Mouse (Mus musculus) heart, postnatal 0 days (tissue): ENCODE data around the gene Pde3a. TPM values are rescaled to one million over a fixed set of nuclear protein-coding genes. Genes with fewer than 3 reads are reported as not detected.
A peak's percentile ranks its signal among the peaks of the same experiment; 100 is the strongest.

Experiments
- ATAC-seq: fragments of 200-750 bp; cut with Nextera tagmentation; 2 replicates; pipeline ENCODE4 v1.8.0; 2017; ENCODE audit warnings: low read depth, moderate number of reproducible peaks, moderate library complexity; ENCODE audit not compliant: insufficient read depth
- DNase-seq: peaks from one replicate; pipeline ENCODE4 v3.0.0-alpha.2; 2016; ENCODE audit warnings: low spot score
- H3K27ac ChIP-seq: fragments of 300-500 bp; sonication (generic); 2 replicates; pipeline ENCODE4 v1.5.1; 2014; ENCODE audit warnings: low read depth, mild to moderate bottlenecking
- H3K27me3 ChIP-seq: fragments of 300-500 bp; sonication (generic); 2 replicates; pipeline ENCODE4 v1.6.1; 2014; ENCODE audit warnings: low read length, mixed read lengths; ENCODE audit not compliant: control insufficient read depth, insufficient read depth
- H3K36me3 ChIP-seq: fragments of 300-500 bp; sonication (generic); replicated peaks from 2 replicates; pipeline ENCODE4 v1.6.1; 2014; ENCODE audit warnings: low read length, mixed read lengths; ENCODE audit not compliant: control insufficient read depth, insufficient read depth
- H3K4me1 ChIP-seq: fragments of 300-500 bp; sonication (generic); 2 replicates; pipeline ENCODE4 v1.6.1; 2014; ENCODE audit warnings: antibody characterized with exemption; ENCODE audit not compliant: control insufficient read depth, insufficient read depth
- H3K4me2 ChIP-seq: fragments of 300-500 bp; sonication (generic); 2 replicates; pipeline ENCODE4 v1.6.1; 2014; ENCODE audit warnings: low read depth, mild to moderate bottlenecking, low read length, moderate library complexity
- H3K4me3 ChIP-seq: fragments of 300-500 bp; sonication (generic); 2 replicates; pipeline ENCODE4 v1.5.1; 2014; ENCODE audit warnings: low read depth, low read length
- H3K9ac ChIP-seq: fragments of 300-500 bp; sonication (generic); replicated peaks from 2 replicates; pipeline ENCODE4 v1.6.1; 2014; ENCODE audit warnings: low read depth, low read length, mixed read lengths
- H3K9me3 ChIP-seq: fragments of 300-500 bp; sonication (generic); replicated peaks from 2 replicates; pipeline ENCODE4 v1.6.1; 2016; ENCODE audit warnings: low read length; ENCODE audit not compliant: control insufficient read depth
- CTCF ChIP-seq: IDR thresholded peaks from 2 replicates; pipeline ENCODE4 v1.5.1; 2016; ENCODE audit warnings: antibody characterized with exemption, control low read depth, low read depth
- EP300 ChIP-seq: IDR thresholded peaks from 2 replicates; pipeline ENCODE4 v1.6.1; 2016; ENCODE audit warnings: antibody characterized with exemption, low read depth
- WGBS: fragments of 180-500 bp; shearing (Covaris S2); extraction: QIAGEN DNeasy Blood & Tissue Kit; methylation state at CpG from one replicate; pipeline ENCODE4 v1.1.7; 2014; 5-methylcytosine and 5-hydroxymethylcytosine counted together
- polyA plus RNA-seq: library from polyadenylated mRNA; unstranded; fragments of >200 nt; fragmentation: Nextera tagmentation; extraction: Ambion mirVana; gene quantifications from 2 replicates; pipeline ENCODE4 v1.2.1, GENCODE M21; 2015
- total RNA-seq: library from RNA; depleted of rRNA; stranded (reverse); fragments of >200 nt; gene quantifications from 2 replicates; pipeline ENCODE4 v1.2.3, GENCODE M21; 2014; ENCODE audit warnings: low replicate concordance

Gene Pde3a
- total and polyA plus RNA-seq, 2 experiments from 2014 or later: 8.2 to 42.0 TPM

GRCm38 (mm10) chr6:141328071-141328470, 79.0 kb downstream of the Pde3a start:
- TF ChIP-seq CTCF (no peak), EP300 (no peak)
- no peak overlapping the region for H3K4me3 ChIP-seq
- no peak overlapping the region for H3K4me2 ChIP-seq
- no peaks in the 10 kb centered on the region for H3K27me3 ChIP-seq
- peaks cover 25% of the 10 kb centered on the region for H3K4me1 ChIP-seq
- WGBS: 70% methylated on average over 3 of the region's 3 CpGs
- H3K36me3 ChIP-seq: 0 out of 2 replicates have a peak, but pooled peaks cover 3% of the 10 kb centered on the region
- H3K27ac ChIP-seq: no peak overlapping the region
- H3K9me3 ChIP-seq: no peaks in the 10 kb centered on the region
- DNase-seq (no peak), ATAC-seq (no peak)
- no peak overlapping the region for H3K9ac ChIP-seq

GRCm38 (mm10) chr6:141331464-141331863, 82.4 kb downstream of the Pde3a start:
- H3K27me3 ChIP-seq: no peaks in the 10 kb centered on the region
- 0 out of 2 replicates have a peak, but pooled peaks cover 3% of the 10 kb centered on the region for H3K36me3 ChIP-seq
- H3K4me3 ChIP-seq: no peak overlapping the region
- H3K4me1 ChIP-seq: peaks cover 38% of the 10 kb centered on the region
- H3K9ac ChIP-seq: no peak overlapping the region
- no peak for TF ChIP-seq CTCF
- TF ChIP-seq EP300: no peak
- H3K9me3 ChIP-seq: no peaks in the 10 kb centered on the region
- H3K4me2 ChIP-seq: no peak overlapping the region
- H3K27ac ChIP-seq: no peak overlapping the region
- no peak for ATAC-seq
- 58% methylated on average over 2 of the region's 2 CpGs for WGBS
- DNase-seq: no peak

GRCm38 (mm10) chr6:141332613-141333165, 83.6 kb downstream of the Pde3a start:
- Histone ChIP-seq H3K9ac (no peak overlapping the region), H3K4me2 (no peak overlapping the region), H3K4me3 (no peak overlapping the region), H3K4me1 (peaks cover 47% of the 10 kb centered on the region), H3K9me3 (no peaks in the 10 kb centered on the region), H3K27me3 (no peaks in the 10 kb centered on the region), H3K27ac (peak overlapping the region; percentile 68), H3K36me3 (0 out of 2 replicates have a peak, but pooled peaks cover 3% of the 10 kb centered on the region)
- 81% methylated on average over 4 of the region's 4 CpGs for WGBS
- no peak for TF ChIP-seq EP300
- no peak for TF ChIP-seq CTCF
- DNase-seq (no peak), ATAC-seq (no peak)

DNA sequence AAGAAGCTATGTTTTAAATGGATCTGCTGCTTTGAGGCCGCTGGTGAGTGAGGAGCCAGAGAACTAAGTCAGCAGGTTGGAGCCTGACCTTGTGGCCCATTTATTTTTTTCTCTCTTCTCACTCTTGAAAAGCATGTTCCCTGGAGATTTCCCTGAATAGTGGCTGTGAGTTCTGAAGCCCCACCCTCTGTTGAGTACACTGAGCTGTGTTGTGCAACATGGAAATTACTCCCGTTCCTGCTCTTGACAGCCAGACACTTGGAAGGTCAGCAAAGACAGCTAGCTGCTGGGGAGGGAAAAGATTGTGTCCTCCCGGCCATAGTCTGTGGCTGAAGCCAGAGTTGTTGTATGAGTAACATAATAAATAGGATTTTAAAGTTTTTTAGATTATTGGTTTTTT, 84.2 kb downstream of the Pde3a start:
- Histone ChIP-seq H3K4me3 (no peak overlapping the region), H3K27ac (peak overlapping the region; percentile 68), H3K9me3 (no peaks in the 10 kb centered on the region), H3K9ac (no peak overlapping the region), H3K4me2 (no peak overlapping the region), H3K4me1 (peaks cover 42% of the 10 kb centered on the region), H3K36me3 (no peaks in the 10 kb centered on the region), H3K27me3 (no peaks in the 10 kb centered on the region)
- TF ChIP-seq CTCF (no peak), EP300 (peak; percentile 37; the same call in 1 of the 2 replicates)
- WGBS: 5% methylated on average over 3 of the region's 3 CpGs
- DNase-seq: peak; percentile 96
- ATAC-seq: peak; percentile 90

GRCm38 (mm10) chr6:141335878-141336277, 86.8 kb downstream of the Pde3a start:
- H3K27me3 ChIP-seq: no peaks in the 10 kb centered on the region
- DNase-seq (no peak), ATAC-seq (no peak)
- no peak overlapping the region for H3K9ac ChIP-seq
- 63% methylated on average over 1 of the region's 1 CpGs for WGBS
- no peaks in the 10 kb centered on the region for H3K36me3 ChIP-seq
- TF ChIP-seq EP300 (no peak), CTCF (no peak)
- peak overlapping the region; percentile 74 for H3K27ac ChIP-seq
- H3K4me3 ChIP-seq: no peak overlapping the region
- no peaks in the 10 kb centered on the region for H3K9me3 ChIP-seq
- H3K4me1 ChIP-seq: peaks cover 33% of the 10 kb centered on the region; the same call in 1 of the 2 replicates
- H3K4me2 ChIP-seq: no peak overlapping the region

- 26% methylated on average over 4 of the region's 4 CpGs for WGBS
- Histone ChIP-seq H3K4me1 (peaks cover 33% of the 10 kb centered on the region; the same call in 1 of the 2 replicates), H3K27me3 (no peaks in the 10 kb centered on the region), H3K9ac (no peak overlapping the region), H3K4me2 (no peak overlapping the region), H3K27ac (peak overlapping the region; percentile 74), H3K4me3 (no peak overlapping the region), H3K36me3 (no peaks in the 10 kb centered on the region), H3K9me3 (no peaks in the 10 kb centered on the region)
- DNase-seq (peak; percentile 60), ATAC-seq (peak; percentile 62; the same call in 1 of the 2 replicates)
- TF ChIP-seq EP300: no peak
- no peak for TF ChIP-seq CTCF
Observed at GRCm38 (mm10) chr6:141336438-141336837, 87.4 kb downstream of the Pde3a start.
